Mouse (Mus musculus): ENCODE measurements around the gene Gm49366.
"Not testable (repeated sequence)": the region's sequence is repeated elsewhere in the genome, so short reads cannot be mapped to it uniquely, and the experiment has no call there.

Gm49366 gene

GRCm38 (mm10) chr12:84032854-84033253 is 5.9 kb upstream of the Gm49366 start:
- DNase-seq (ENCODE audit: low read depth, low spot score), result no peak

- DNase-seq (ENCODE audit: low read depth, low spot score), result not testable (repeated sequence)
Measured at GRCm38 (mm10) chr12:84033302-84033701, 5.4 kb upstream of the Gm49366 start.

GRCm38 (mm10) chr12:84034108-84034507 is 4.6 kb upstream of the Gm49366 start:
- DNase-seq (ENCODE audit: low read depth, low spot score), result no peak

DNA sequence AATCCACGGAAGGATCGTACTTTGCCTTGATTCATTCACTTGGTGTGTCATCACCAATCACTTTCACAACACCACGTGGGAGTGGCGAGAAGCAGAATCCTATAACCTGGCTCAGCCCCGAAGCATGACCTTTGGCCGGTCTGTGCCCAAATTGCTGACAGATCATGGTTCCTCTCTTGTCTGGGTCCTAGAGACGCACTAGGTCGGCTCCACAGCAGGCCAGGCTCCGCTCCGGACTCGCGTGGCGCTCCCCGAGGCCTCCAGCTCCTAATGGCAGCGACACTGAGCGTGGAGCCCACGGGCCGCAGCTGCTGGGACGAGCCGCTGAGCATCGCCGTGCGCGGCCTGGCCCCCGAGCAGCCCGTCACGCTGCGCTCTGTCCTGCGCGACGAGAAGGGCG is 494 bp upstream of the Gm49366 start, which contains the start of gene Acot4:
Acot4 (plus strand) TSS at position 139 of the 400 bp plus-strand sequence.
- DNase-seq (ENCODE audit: low read depth, low spot score), result not testable (repeated sequence)

GRCm38 (mm10) chr12:84042248-84042647 is 3.5 kb downstream of the Gm49366 start:
- DNase-seq (ENCODE audit: low read depth, low spot score), result no peak

GRCm38 (mm10) chr12:84044045-84044444 is 5.3 kb downstream of the Gm49366 start:
- DNase-seq (ENCODE audit: low read depth, low spot score), result no peak

DNA sequence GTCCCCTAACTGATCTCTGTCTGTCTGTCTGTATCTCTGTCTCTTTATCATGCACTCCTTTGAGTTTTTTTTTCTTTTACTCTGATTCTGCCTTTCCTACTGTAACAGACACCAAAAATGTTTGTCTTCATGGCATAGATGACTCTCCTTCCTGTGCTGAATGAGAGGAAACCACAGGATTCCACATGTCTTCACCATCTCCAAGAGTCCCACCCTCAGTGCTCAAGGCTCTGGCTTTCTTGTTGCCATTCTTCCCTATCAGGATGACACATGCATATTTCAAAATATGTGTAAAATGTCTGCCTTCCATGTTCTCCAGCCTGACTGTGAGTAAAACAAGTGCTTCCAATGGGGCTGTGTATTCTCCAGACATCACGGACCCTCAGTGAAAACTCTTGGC is 8.2 kb downstream of the Gm49366 start:
- no peak for DNase-seq (ENCODE audit: low read depth, low spot score)

GRCm38 (mm10) chr12:84050744-84051143 is 12.0 kb downstream of the Gm49366 start:
- DNase-seq (ENCODE audit: low read depth, low spot score), result not testable (repeated sequence)

DNA sequence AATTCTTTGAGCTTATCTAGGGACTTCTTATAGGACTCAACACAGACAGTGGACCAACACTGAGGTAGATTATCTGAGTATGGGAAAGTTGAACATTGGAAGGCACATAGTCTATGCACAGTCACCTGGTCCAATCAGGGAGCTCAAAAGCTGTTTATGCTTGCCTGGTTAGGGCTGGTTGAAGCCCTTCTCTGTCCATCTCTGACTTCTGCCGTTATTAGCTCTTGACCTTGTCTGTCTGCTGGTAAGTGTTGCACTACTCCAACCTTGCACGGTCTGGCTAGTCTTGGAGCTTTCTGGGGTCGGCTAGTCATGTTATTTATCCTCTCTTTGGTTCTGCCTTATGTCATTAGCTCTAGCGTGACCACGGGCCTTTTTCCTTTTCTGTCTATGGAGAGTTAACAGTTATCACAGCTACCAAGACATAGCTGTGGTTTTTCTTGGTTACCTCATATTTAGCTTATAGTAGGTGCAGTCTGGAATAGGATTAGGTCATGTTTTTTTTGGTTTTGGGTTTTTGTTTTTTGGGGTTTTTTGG is 13.3 kb downstream of the Gm49366 start, which contains the start of gene Acot3:
Acot3 (plus strand) TSS at position 208 of the 538 bp plus-strand sequence.
- DNase-seq (ENCODE audit: low read depth, low spot score), result no peak

DNA sequence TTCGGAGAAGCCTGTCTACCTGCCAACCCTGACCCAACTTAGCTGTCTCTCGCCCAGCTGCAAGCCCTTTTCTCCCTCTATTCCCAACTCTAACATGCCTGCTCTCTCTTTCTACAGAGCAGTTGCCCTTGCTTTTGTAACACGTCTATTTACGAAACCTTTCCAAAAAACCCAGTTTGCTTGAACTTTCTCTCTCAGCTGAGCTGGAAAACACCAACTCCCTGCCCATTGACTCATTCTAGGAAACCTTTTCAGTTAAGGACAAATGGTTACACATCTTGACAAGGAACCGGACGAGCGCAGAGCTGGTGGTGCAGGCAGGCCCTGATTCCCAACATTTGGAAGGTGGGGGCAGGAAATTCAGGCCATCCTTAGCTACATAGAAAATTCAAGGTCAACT is 13.9 kb downstream of the Gm49366 start:
- DNase-seq (ENCODE audit: low read depth, low spot score), result no peak

DNA sequence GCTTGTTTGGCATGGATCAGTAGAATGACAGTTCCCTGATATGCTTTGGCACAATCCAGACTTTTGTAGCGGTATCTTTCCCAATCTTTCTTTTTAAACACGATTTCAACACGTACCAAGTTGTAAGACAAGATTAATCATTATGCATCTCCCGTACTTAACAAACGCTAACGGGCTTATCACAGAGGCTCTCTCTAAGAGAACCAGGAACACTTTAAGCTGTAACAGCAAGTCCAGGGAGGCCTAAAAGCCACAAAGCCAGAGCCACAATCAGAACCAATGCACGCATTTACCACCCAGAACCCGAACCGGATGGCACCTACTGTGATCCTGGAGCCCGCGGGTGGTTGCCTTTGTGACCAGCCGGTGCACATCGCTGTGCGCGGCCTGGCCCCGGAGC is 14.4 kb downstream of the Gm49366 start:
- DNase-seq (ENCODE audit: low read depth, low spot score), result no peak

DNA sequence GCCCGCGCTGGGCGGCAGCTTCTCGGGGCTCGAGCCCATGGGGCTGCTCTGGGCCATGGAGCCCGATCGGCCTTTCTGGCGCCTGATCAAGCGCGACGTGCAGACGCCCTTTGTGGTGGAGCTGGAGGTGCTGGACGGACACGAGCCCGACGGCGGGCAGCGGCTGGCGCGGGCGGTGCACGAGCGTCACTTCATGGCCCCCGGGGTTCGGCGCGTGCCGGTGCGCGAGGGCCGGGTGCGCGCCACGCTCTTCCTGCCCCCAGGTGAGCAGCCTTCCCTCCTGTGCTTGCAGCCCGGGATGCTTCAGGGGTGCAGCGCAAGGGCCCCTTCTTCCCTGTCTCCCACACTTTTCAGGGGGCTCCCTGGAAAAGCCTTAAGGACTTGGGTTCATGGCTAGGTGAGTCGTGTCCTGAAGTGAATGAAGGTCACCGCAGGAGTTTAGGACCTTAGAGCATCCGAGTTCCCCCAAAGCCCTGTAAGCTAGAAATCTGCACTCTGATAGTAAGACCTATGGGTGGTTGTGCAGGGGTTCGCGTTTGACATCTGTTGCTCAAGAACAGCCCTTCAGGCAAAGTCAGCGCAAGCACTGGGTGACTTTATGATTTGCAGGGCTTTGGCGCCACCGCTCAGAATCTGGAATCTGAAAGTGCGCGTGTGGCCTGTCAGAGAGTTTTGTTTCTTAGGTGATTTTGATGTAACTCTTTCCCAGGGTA is 15.1 kb downstream of the Gm49366 start:
- DNase-seq (ENCODE audit: low read depth, low spot score), result peak; percentile 48

DNA sequence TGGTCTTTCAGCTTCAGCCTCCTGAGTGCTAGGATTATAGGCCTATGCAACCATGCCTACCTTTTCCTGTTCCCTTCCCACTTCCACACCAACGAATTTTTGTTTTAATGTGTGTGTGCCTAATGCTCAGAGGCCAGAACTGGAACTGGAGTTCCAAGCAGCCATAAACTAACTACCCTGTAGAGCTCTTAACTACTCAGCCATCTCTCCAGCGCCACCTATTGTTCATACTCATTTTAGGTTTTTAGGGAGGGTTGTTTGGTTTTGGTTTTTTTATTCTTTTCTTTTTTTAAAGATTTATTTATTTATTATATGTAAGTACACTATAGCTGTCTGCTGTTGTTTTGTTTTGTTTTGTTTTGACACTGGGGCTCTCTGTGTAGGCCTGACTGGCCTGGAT is 22.2 kb downstream of the Gm49366 start:
- DNase-seq (ENCODE audit: low read depth, low spot score), result no peak

- no peak for DNase-seq (ENCODE audit: low read depth, low spot score)
Measured at GRCm38 (mm10) chr12:84062336-84062735, 23.6 kb downstream of the Gm49366 start.

GRCm38 (mm10) chr12:84063228-84063627 is 24.5 kb downstream of the Gm49366 start:
- DNase-seq (ENCODE audit: low read depth, low spot score), result no peak

GRCm38 (mm10) chr12:84063833-84064232 is 25.1 kb downstream of the Gm49366 start:
- DNase-seq (ENCODE audit: low read depth, low spot score), result no peak

DNA sequence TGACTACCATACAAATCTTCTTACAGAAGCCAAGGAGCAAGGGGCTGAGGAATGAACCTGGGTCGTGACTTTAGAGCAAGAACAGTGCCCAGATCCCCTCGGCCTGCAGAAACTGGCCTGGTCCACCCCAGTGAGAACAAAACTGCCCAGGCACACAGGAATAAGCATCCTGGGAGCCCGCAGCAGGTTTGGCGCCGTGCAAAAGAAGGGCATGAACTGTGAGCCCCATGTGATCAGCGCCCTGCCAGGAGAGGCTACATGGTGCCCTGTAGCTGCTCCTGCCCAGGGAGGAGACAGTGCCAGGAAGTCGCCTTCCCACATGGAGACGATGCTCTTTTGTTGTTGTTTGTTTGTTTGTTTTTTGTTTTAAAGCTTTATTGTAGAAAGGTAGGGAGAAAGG is 25.9 kb downstream of the Gm49366 start:
- DNase-seq (ENCODE audit: low read depth, low spot score), result no peak

DNA sequence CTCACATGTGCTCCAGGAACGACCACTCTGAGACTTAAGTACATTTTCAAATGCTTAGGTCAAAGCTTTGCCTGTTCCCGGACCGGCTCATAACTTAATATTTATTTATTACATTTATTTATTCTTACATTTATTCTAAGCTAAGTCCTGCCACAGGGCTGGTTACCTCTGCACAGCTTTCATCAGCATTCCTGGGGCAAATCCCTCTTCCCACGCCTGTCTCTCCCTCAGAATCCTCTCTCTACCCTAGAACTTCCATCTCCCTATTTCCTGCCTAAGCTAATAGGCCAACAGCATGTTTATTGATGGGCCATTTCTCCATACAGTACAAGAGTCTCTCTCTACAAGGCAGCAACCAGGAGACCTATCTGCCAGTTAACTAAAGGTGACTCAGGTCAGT is 29.0 kb downstream of the Gm49366 start:
- no peak for DNase-seq (ENCODE audit: low read depth, low spot score)

DNA sequence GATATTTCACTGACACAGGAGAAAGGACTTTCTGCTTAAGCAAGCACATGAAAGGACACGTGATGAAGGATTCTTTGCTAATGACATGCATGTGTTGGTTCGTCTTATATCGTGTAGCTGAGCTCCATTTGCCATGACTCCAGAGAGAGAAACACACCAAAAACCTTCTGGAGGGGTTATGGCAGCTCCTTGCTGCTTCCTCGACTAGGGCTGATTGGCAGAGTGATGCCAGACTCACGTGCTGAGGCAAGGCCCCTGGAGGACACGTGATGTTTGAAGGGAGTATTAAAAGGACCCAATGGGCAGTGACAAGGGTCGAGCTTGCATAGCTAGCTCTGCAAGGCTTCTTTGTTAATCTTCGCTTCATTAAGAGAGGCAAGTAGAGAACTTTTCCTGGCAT is 29.6 kb downstream of the Gm49366 start:
- no peak for DNase-seq (ENCODE audit: low read depth, low spot score)

- DNase-seq (ENCODE audit: low read depth, low spot score), result no peak
Measured at GRCm38 (mm10) chr12:84068986-84069385, 30.3 kb downstream of the Gm49366 start, which contains the start of gene Acot5. TSS of gene Acot5 (plus strand) at chr12:84069325.

- not testable (repeated sequence) for DNase-seq (ENCODE audit: low read depth, low spot score)
Measured at GRCm38 (mm10) chr12:84069582-84069981, 30.8 kb downstream of the Gm49366 start.

DNA sequence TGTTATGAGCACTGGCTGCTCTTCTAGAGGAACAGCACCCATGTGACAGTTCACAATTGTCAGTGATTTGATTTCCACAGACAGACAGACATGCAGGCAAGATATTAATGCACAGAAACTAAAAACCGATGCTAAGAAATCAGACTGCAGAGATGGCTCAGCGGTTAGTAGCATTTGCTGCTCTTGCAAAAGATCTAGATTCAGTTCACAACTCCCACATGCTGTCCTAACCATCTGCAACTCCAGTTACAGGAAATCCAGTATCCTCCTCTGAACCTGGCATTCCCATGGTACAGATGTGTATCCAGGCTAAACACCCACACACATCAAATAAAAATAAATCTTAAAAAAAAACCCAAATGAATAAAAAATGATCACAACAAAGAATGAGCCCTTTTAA is 33.0 kb downstream of the Gm49366 start:
- no peak for DNase-seq (ENCODE audit: low read depth, low spot score)

DNA sequence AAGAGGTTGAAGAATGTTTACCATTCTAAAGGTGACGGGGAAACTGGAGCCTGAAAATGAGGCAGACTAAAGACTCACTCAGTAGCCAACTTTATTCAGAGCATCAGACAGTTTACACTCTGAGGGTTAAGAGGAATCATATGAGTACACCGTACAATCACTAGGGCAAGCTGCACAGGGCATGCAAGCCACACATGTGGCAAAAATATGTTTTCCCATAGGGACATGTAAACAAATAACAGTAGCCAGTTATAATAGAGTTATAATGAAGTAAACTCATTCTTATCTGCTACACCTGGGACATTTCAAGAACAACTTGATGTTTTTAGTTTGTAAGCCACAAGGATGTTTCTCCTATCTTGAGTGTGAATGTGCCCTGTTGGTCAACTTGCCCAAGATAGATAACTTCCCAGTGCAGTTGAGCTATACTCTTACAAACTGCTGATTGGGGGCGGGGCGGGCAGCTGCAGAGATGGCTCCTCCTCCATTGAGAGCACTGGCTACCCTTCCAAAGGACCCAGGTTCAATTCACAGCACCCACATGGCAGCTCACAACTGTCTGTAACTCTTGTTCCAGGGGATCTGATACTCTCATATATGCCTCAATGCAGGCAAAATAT is 38.7 kb downstream of the Gm49366 start:
- no peak for DNase-seq (ENCODE audit: low read depth, low spot score)
